Mouse (Mus musculus) stomach, postnatal 0 days (tissue): Measurements from ENCODE around the gene Zpbp2.

ENCODE experiments used
- CTCF ChIP-seq: IDR thresholded peaks from 2 replicates; pipeline ENCODE4 v1.5.1; 2016; ENCODE audit warnings: antibody characterized with exemption, low read depth, mild to moderate bottlenecking, moderate library complexity
- EP300 ChIP-seq: optimal IDR thresholded peaks from 2 replicates; pipeline ENCODE3; 2016; ENCODE audit warnings: antibody characterized with exemption

- TF ChIP-seq EP300 (no peak), CTCF (no peak)
These were observed 39.9 kb downstream of the Zpbp2 start for GRCm38 (mm10) chr11:98590548-98591445.
